Mouse (Mus musculus) liver, adult 2 months (tissue): ENCODE results near the gene Usp32.

ENCODE experiments used
- CTCF ChIP-seq: fragments of 200-500 bp; IDR thresholded peaks from 2 replicates; pipeline ENCODE4 v1.5.1; 2011; ENCODE audit warnings: low read depth, low read length, control low read depth
- POLR2A ChIP-seq: fragments of 200-500 bp; IDR thresholded peaks from 2 replicates; pipeline ENCODE4 v1.6.1; 2011; ENCODE audit warnings: low read length, control low read depth; ENCODE audit not compliant: insufficient read depth; ENCODE audit errors: extremely low read depth

DNA sequence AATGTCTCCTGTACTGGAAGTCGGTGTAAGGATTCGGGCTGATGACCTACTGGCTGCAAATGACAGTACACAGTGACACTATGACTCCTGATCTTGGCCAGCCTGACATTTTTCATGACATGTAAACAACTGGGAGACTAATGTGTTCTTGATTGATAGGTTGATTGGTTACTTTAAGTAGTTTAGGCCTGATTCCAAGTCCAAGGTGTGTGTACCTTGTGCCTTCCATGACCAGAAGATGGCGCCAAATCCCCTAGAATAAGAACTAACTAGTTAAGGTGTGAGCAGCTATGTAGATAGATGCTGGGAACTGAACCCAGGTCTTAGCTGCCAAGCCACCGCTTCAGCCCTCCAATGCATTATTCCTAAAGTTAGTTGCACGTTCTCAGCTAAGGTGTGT is 44.1 kb upstream of the Usp32 start:
- TF ChIP-seq CTCF (peak; percentile 55), POLR2A (no peak)
